Comparison of ENCODE assay signal across 1 mouse cellular context in the genomic region with DNA sequence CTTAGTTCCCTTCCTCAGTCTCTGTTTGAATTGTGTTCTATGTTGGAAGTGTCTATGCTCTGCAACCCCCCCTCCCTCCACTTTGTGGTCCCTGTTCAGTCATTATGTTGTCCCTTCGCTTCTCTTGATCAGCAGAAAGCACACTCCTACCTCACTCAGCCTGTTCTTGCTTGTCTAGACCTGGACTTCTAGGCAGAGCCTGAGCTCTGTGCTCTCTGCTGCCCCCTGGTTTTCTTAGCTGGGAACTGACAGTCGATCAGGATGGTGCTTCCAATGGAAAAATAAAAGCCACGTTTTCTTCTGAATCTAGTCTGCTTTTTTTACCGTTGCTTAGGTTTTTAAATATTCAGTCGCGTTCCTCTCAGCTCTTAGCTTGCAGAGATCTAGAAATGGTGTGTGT.
TF ChIP-seq lines count a peak whose summit lies in the region.

No protein-coding gene starts in this region.

TF ChIP-seq in MEL, 35 proteins besides CTCF, POLR2A, EP300 and RAD21 (continued from another document):
- TF ChIP-seq CHD2 (IDR thresholded peaks at IDR 0.05; ENCODE audit: low read length), result no peak
